Mouse (Mus musculus) bone marrow macrophage, adult 2 months (primary cell): ENCODE results near the gene Slc25a17.

ENCODE experiments used
- CTCF ChIP-seq: IDR thresholded peaks from 2 replicates; pipeline ENCODE4 v1.5.1; 2012; ENCODE audit warnings: low read depth, mild to moderate bottlenecking, low read length, moderate library complexity
- POLR2A ChIP-seq: IDR thresholded peaks from 2 replicates; pipeline ENCODE4 v1.6.1; 2012; ENCODE audit warnings: mild to moderate bottlenecking, low read depth, low read length, borderline replicate concordance

DNA sequence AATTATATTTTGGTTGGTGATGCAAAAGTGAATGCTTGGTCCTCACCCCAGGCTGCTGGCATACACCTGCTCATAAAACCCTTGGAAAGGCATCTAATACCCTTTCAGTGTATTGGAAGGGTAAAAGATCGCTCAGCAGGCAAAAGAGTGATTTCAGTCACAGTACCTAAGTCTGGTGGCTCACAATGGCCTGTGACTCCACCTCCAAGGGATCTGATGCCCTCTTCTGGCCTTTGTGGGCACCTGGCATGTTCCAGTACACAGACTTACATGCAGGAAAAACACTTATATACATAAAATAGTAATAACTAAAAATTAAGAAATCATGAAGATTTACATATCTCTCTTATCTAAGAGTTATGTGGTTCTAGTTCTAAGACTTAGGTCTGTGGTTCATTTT is 8.0 kb downstream of the Slc25a17 start:
- TF ChIP-seq CTCF: no peak
- TF ChIP-seq POLR2A: no peak
